Mouse (Mus musculus): ENCODE data around the gene Rasd1.
A peak's percentile ranks its signal among the peaks of the same experiment; 100 is the strongest.
"Not testable (repeated sequence)": the region's sequence is repeated elsewhere in the genome, so short reads cannot be mapped to it uniquely, and the experiment has no call there.

Rasd1 gene

GRCm38 (mm10) chr11:59961338-59961875 is 3.3 kb downstream of the Rasd1 start:
- no peak for DNase-seq (ENCODE audit: low read depth, low spot score)

- DNase-seq (ENCODE audit: low read depth, low spot score) = no peak
Observed at GRCm38 (mm10) chr11:59960476-59961337, 4.0 kb downstream of the Rasd1 start.

- no peak for DNase-seq (ENCODE audit: low read depth, low spot score)
Observed at GRCm38 (mm10) chr11:59959453-59959852, 5.3 kb downstream of the Rasd1 start.

- no peak for DNase-seq (ENCODE audit: low read depth, low spot score)
Observed at GRCm38 (mm10) chr11:59956749-59957148, 8.0 kb downstream of the Rasd1 start.

- no peak for DNase-seq (ENCODE audit: low read depth, low spot score)
Observed at GRCm38 (mm10) chr11:59952892-59953291, 11.9 kb downstream of the Rasd1 start.

- DNase-seq (ENCODE audit: low read depth, low spot score) = peak; percentile 40
Observed at GRCm38 (mm10) chr11:59948401-59948767, 16.4 kb downstream of the Rasd1 start.

GRCm38 (mm10) chr11:59947752-59948400 is 16.9 kb downstream of the Rasd1 start, which contains the start of gene Med9:
Gene Med9, plus strand, starts transcription at chr11:59948206.
- DNase-seq (ENCODE audit: low read depth, low spot score) = peak; percentile 90

GRCm38 (mm10) chr11:59944855-59945254 is 19.9 kb downstream of the Rasd1 start:
- not testable (repeated sequence) for DNase-seq (ENCODE audit: low read depth, low spot score)

- DNase-seq (ENCODE audit: low read depth, low spot score) = no peak
Observed at GRCm38 (mm10) chr11:59941391-59941790, 23.4 kb downstream of the Rasd1 start.

- DNase-seq (ENCODE audit: low read depth, low spot score) = no peak
Observed at GRCm38 (mm10) chr11:59940645-59941044, 24.1 kb downstream of the Rasd1 start.

- no peak for DNase-seq (ENCODE audit: low read depth, low spot score)
Observed at GRCm38 (mm10) chr11:59939821-59940220, 24.9 kb downstream of the Rasd1 start.

GRCm38 (mm10) chr11:59937615-59938014 is 27.1 kb downstream of the Rasd1 start:
- no peak for DNase-seq (ENCODE audit: low read depth, low spot score)

- no peak for DNase-seq (ENCODE audit: low read depth, low spot score)
Observed at GRCm38 (mm10) chr11:59937023-59937422, 27.7 kb downstream of the Rasd1 start.

GRCm38 (mm10) chr11:59933943-59934342 is 30.8 kb downstream of the Rasd1 start:
- no peak for DNase-seq (ENCODE audit: low read depth, low spot score)

GRCm38 (mm10) chr11:59932560-59933337 is 32.0 kb downstream of the Rasd1 start:
- no peak for DNase-seq (ENCODE audit: low read depth, low spot score)

GRCm38 (mm10) chr11:59930031-59930430 is 34.7 kb downstream of the Rasd1 start:
- no peak for DNase-seq (ENCODE audit: low read depth, low spot score)

- no peak for DNase-seq (ENCODE audit: low read depth, low spot score)
Observed at GRCm38 (mm10) chr11:59921265-59921664, 43.5 kb downstream of the Rasd1 start.

- no peak for DNase-seq (ENCODE audit: low read depth, low spot score)
Observed at GRCm38 (mm10) chr11:59920331-59920730, 44.4 kb downstream of the Rasd1 start.

- DNase-seq (ENCODE audit: low read depth, low spot score) = no peak
Observed at GRCm38 (mm10) chr11:59919401-59919800, 45.3 kb downstream of the Rasd1 start.

GRCm38 (mm10) chr11:59918014-59918413 is 46.7 kb downstream of the Rasd1 start:
- DNase-seq (ENCODE audit: low read depth, low spot score) = no peak

- DNase-seq (ENCODE audit: low read depth, low spot score) = no peak
Observed at GRCm38 (mm10) chr11:59913702-59914101, 51.0 kb downstream of the Rasd1 start.
